In the genomic region with DNA sequence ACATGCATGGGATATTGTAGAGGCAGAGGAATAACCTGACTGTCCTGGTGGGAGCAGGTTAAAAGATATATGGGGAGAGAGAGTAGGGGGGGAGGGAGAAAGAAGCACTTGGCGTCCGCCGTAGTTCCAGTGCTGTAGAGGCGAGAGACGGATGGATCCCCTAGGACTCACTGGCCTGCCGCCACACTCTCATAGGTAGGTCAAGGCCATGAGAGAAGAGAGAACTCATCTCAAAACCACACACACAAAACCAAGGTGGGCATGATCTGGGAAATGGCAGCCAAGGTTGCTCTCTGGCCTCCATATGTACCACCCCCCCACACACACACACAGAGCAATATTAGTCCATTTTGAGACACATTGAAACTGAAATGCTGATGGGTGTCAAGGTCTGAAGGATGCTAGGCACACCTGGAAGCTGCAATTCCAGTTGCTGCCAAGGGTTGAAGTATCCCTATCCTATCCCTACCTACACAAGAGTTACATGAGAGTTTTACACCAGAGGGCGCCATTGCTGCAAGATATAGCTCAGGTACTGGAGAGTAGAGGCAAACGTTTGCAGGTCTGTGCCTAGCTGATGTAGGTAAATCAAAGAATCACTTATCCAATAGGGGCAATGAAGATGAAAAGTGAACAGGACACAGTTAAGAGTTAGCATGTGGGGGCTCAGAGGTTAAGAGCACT, we compare ENCODE assay signal across 1 mouse cellular context.
TF ChIP-seq lines count a peak whose summit lies in the region.

No protein-coding gene starts in this region.

TF ChIP-seq in CH12.LX, 34 proteins besides CTCF, POLR2A, EP300 and RAD21 (continued from another document):
- TF ChIP-seq NRF1 (IDR thresholded peaks at IDR 0.05; ENCODE audit: low read depth, low read length) (no peak), CHD2 (IDR thresholded peaks at IDR 0.05; ENCODE audit: low read length) (no peak), ZC3H11A (IDR thresholded peaks at IDR 0.05; ENCODE audit: low read depth, low read length) (0 out of 2 replicates have a peak, but pooled peaks have one; percentile 46), SMC3 (IDR thresholded peaks at IDR 0.05; ENCODE audit: low read depth, low read length) (peak; percentile 90), MXI1 (IDR thresholded peaks at IDR 0.05; ENCODE audit: low read depth, low read length) (no peak), MYC (IDR thresholded peaks at IDR 0.05; ENCODE audit: low read depth, low read length) (no peak), IRF4 (IDR thresholded peaks at IDR 0.05; ENCODE audit: low read depth, low read length) (no peak), MAFK (IDR thresholded peaks at IDR 0.05; ENCODE audit: insufficient replicate concordance, low read length) (no peak), RCOR1 (conservative IDR thresholded peaks at IDR 0.05; ENCODE audit: low read depth, low read length) (no peak), PAX5 (IDR thresholded peaks at IDR 0.05; ENCODE audit: low read length) (no peak), ZNF384 (IDR thresholded peaks at IDR 0.05; ENCODE audit: low read depth, low read length) (no peak)
TF ChIP-seq in CH12.LX: peak in this region for 3.
